Mouse (Mus musculus) bone marrow, adult 2 months (tissue): ENCODE measurements around the gene Mapk14.

Source experiments
- CTCF ChIP-seq: fragments of 200-500 bp; IDR thresholded peaks from 2 replicates; pipeline ENCODE4 v1.5.1; 2011; ENCODE audit warnings: low read length, control low read depth; ENCODE audit not compliant: control insufficient read depth, insufficient read depth
- POLR2A ChIP-seq: fragments of 200-500 bp; IDR thresholded peaks from 2 replicates; pipeline ENCODE4 v1.6.1; 2011; ENCODE audit warnings: low read depth, mild to moderate bottlenecking, control low read depth, low read length, borderline replicate concordance; ENCODE audit not compliant: control insufficient read depth

GRCm38 (mm10) chr17:28644112-28644511, 47.0 kb upstream of the Mapk14 start:
- TF ChIP-seq CTCF (no peak), POLR2A (no peak)
